Mouse (Mus musculus) CH12.LX (cell line): ENCODE measurements around the gene Lbh. TPM values are rescaled to one million over a fixed set of nuclear protein-coding genes. Genes with fewer than 3 reads are reported as not detected.
A peak's percentile ranks its signal among the peaks of the same experiment; 100 is the strongest.

Experiments
- DNase-seq: peaks from one replicate; pipeline ENCODE4 v3.0.0-alpha.2; 2013; ENCODE audit errors: extremely low read depth
- H3K27ac ChIP-seq: 2 replicates; pipeline ENCODE4 v1.5.1; 2012; ENCODE audit warnings: low read depth, mild to moderate bottlenecking, control low read depth, moderate library complexity; ENCODE audit not compliant: insufficient read depth
- H3K27me3 ChIP-seq: replicated peaks from 2 replicates; pipeline ENCODE3; 2012; ENCODE audit warnings: inconsistent platforms
- H3K36me3 ChIP-seq, 2 experiments: replicated peaks in 1 of 2; 2 replicates each; pipeline versions ENCODE3 to v1.6.1; 2012; ENCODE audit warnings: inconsistent platforms in 1 of 2, low read length in 1 of 2, mild to moderate bottlenecking in 1 of 2, mixed read lengths in 1 of 2, moderate library complexity in 1 of 2; ENCODE audit not compliant: control insufficient read depth in 1 of 2, insufficient read depth in 1 of 2
- H3K4me1 ChIP-seq, 2 experiments: 2 replicates each; pipeline ENCODE4 v1.6.1; 2012; ENCODE audit warnings: inconsistent platforms in 1 of 2, moderate library complexity in 1 of 2; ENCODE audit not compliant: insufficient read depth in 2 of 2, control insufficient read depth in 1 of 2
- H3K4me2 ChIP-seq: 2 replicates; pipeline ENCODE4 v1.6.1; 2012; ENCODE audit warnings: low read depth, mild to moderate bottlenecking, control low read depth; ENCODE audit not compliant: poor library complexity, insufficient read depth, severe bottlenecking
- H3K4me3 ChIP-seq, 3 experiments: fragments of 150-350 bp in 1 of 3; sonication (generic) in 1 of 3; replicated peaks in 1 of 3; 2 replicates each; pipeline versions ENCODE3 to v1.5.1; 2011 to 2012; ENCODE audit warnings: low read depth in 2 of 3, low read length in 2 of 3, mild to moderate bottlenecking in 2 of 3, moderate library complexity in 2 of 3, control low read depth in 1 of 3, improper control_type of control experiment in 1 of 3, inconsistent platforms in 1 of 3, mixed read lengths in 1 of 3; ENCODE audit not compliant: poor library complexity in 1 of 3
- H3K79me2 ChIP-seq: replicated peaks from 2 replicates; pipeline ENCODE4 v1.6.1; 2012; ENCODE audit warnings: mild to moderate bottlenecking, moderate library complexity; ENCODE audit not compliant: control insufficient read depth, poor library complexity, insufficient read depth, severe bottlenecking; ENCODE audit errors: extremely low read depth
- H3K9ac ChIP-seq: 2 replicates; pipeline ENCODE4 v1.6.1; 2012; ENCODE audit warnings: low read depth, mild to moderate bottlenecking, control low read depth, moderate library complexity; ENCODE audit not compliant: insufficient read depth
- H3K9me3 ChIP-seq: replicated peaks from 2 replicates; pipeline ENCODE3; 2012; ENCODE audit warnings: low read length, inconsistent platforms, mixed read lengths
- CHD2 ChIP-seq: IDR thresholded peaks from 2 replicates; pipeline ENCODE4 v1.6.1; 2011; ENCODE audit warnings: low read length, improper control_type of control experiment
- E2F4 ChIP-seq: IDR thresholded peaks from 2 replicates; pipeline ENCODE4 v1.6.1; 2011; ENCODE audit warnings: low read depth, low read length, improper control_type of control experiment; ENCODE audit not compliant: insufficient replicate concordance
- ELF1 ChIP-seq: IDR thresholded peaks from 2 replicates; pipeline ENCODE4 v1.6.1; 2014; ENCODE audit warnings: low read depth, mild to moderate bottlenecking, inconsistent platforms, low read length, improper control_type of control experiment
- EP300 ChIP-seq: IDR thresholded peaks from 2 replicates; pipeline ENCODE4 v1.6.1; 2011; ENCODE audit warnings: low read length, improper control_type of control experiment
- HCFC1 ChIP-seq: IDR thresholded peaks from 2 replicates; pipeline ENCODE4 v1.6.1; 2012; ENCODE audit warnings: low read depth, mild to moderate bottlenecking, inconsistent platforms, low read length, improper control_type of control experiment
- IRF4 ChIP-seq: IDR thresholded peaks from 2 replicates; pipeline ENCODE4 v1.6.1; 2014; ENCODE audit warnings: low read depth, mild to moderate bottlenecking, inconsistent platforms, low read length, improper control_type of control experiment
- JUN ChIP-seq: IDR thresholded peaks from 2 replicates; pipeline ENCODE4 v1.6.1; 2011; ENCODE audit warnings: low read depth, mild to moderate bottlenecking, low read length, improper control_type of control experiment, moderate library complexity; ENCODE audit not compliant: insufficient read depth
- JUND ChIP-seq: conservative IDR thresholded peaks from 2 replicates; pipeline ENCODE4 v1.6.1; 2011; ENCODE audit warnings: low read depth, low read length, improper control_type of control experiment
- KAT2A ChIP-seq: IDR thresholded peaks from 2 replicates; pipeline ENCODE4 v1.6.1; 2012; ENCODE audit warnings: low read length, improper control_type of control experiment, inconsistent platforms; ENCODE audit not compliant: insufficient replicate concordance
- MAFK ChIP-seq: IDR thresholded peaks from 2 replicates; pipeline ENCODE4 v1.6.1; 2011; ENCODE audit warnings: low read length, improper control_type of control experiment; ENCODE audit not compliant: insufficient replicate concordance
- MAZ ChIP-seq: IDR thresholded peaks from 2 replicates; pipeline ENCODE4 v1.6.1; 2012; ENCODE audit warnings: low read depth, mild to moderate bottlenecking, inconsistent platforms, low read length, improper control_type of control experiment, moderate library complexity
- MEF2A ChIP-seq: IDR thresholded peaks from 2 replicates; pipeline ENCODE4 v1.6.1; 2014; ENCODE audit warnings: low read depth, mild to moderate bottlenecking, inconsistent platforms, low read length, improper control_type of control experiment, borderline replicate concordance
- MXI1 ChIP-seq: IDR thresholded peaks from 2 replicates; pipeline ENCODE4 v1.6.1; 2011; ENCODE audit warnings: mild to moderate bottlenecking, low read depth, low read length, improper control_type of control experiment
- MYC ChIP-seq: IDR thresholded peaks from 2 replicates; pipeline ENCODE4 v1.6.1; 2011; ENCODE audit warnings: low read depth, mild to moderate bottlenecking, improper control_type of control experiment, low read length
- NRF1 ChIP-seq: IDR thresholded peaks from 2 replicates; pipeline ENCODE4 v1.6.1; 2014; ENCODE audit warnings: low read depth, mild to moderate bottlenecking, inconsistent platforms, low read length, improper control_type of control experiment, moderate library complexity
- RCOR1 ChIP-seq: conservative IDR thresholded peaks from 2 replicates; pipeline ENCODE4 v1.6.1; 2012; ENCODE audit warnings: low read depth, mild to moderate bottlenecking, inconsistent platforms, low read length, improper control_type of control experiment
- SIN3A ChIP-seq: IDR thresholded peaks from 2 replicates; pipeline ENCODE4 v1.6.1; 2012; ENCODE audit warnings: low read length, improper control_type of control experiment, inconsistent platforms
- SMC3 ChIP-seq: IDR thresholded peaks from 2 replicates; pipeline ENCODE4 v1.6.1; 2011; ENCODE audit warnings: low read depth, low read length, improper control_type of control experiment
- TCF12 ChIP-seq: IDR thresholded peaks from 2 replicates; pipeline ENCODE4 v1.6.1; 2014; ENCODE audit warnings: low read depth, mild to moderate bottlenecking, inconsistent platforms, low read length, improper control_type of control experiment
- UBTF ChIP-seq: IDR thresholded peaks from 2 replicates; pipeline ENCODE4 v1.6.1; 2012; ENCODE audit warnings: low read depth, mild to moderate bottlenecking, inconsistent platforms, low read length, improper control_type of control experiment, moderate library complexity
- USF1 ChIP-seq: IDR thresholded peaks from 2 replicates; pipeline ENCODE4 v1.6.1; 2014; ENCODE audit warnings: low read depth, mild to moderate bottlenecking, inconsistent platforms, low read length, improper control_type of control experiment
- USF2 ChIP-seq: conservative IDR thresholded peaks from 2 replicates; pipeline ENCODE4 v1.6.1; 2011; ENCODE audit warnings: low read depth, low read length, improper control_type of control experiment
- ZKSCAN1 ChIP-seq: IDR thresholded peaks from 2 replicates; pipeline ENCODE4 v1.6.1; 2012; ENCODE audit warnings: low read depth, inconsistent platforms, low read length, improper control_type of control experiment, borderline replicate concordance
- dilution Hi-C: fragments of 300-500 bp; cut with MboI; formaldehyde crosslinking; loops from 2 replicates; pipeline ENCODE4 v1.14.3; 2020; ENCODE audit warnings: low sequenced_read_pairs; ENCODE audit not compliant: extremely low pct_unique_long_range_greater_than_20kb, extremely low pct_ligation_motif_present
- in situ Hi-C: fragments of 300-500 bp; cut with MboI; formaldehyde crosslinking; loops from 3 replicates; pipeline ENCODE4 v1.14.3; 2019; ENCODE audit warnings: low sequenced_read_pairs, low pct_ligation_motif_present, low pct_unique_long_range_greater_than_20kb, mixed read lengths
- polyA plus RNA-seq: library from polyadenylated mRNA; unstranded; fragments of >175 nt; gene quantifications from 2 replicates; pipeline ENCODE4 v1.2.1, GENCODE M21; 2012; ENCODE audit warnings: low read depth; ENCODE audit not compliant: insufficient read length
- total RNA-seq, 2 experiments: library from RNA; depleted of rRNA; stranded (reverse); fragments of 300-350 nt in 1 of 2; fragments of >200 nt in 1 of 2; gene quantifications; 2 replicates each; pipeline ENCODE4 v1.2.3; 2012 to 2014

The Lbh gene
- total and polyA plus RNA-seq, 3 experiments = 14.4 to 30.0 (median 16.7) TPM

DNA sequence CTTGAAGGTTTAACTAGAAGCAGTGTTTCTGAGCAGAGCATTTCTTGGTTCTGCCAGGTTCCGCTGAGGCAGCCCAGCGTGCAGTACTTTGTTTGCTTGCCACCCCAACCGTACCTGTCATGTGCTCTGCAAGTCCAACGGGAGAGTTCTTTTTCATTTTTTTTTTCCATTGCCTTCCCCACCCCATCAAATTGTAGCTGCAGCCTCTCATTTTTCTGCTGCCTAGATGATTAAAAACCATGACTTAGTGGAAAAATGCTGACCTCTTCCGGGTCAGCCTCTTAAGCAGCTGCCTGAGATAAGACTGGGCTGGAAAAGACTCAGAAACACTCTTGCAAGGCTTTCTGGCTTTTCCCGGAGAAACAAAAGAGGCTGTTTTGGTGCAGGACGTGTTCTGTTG is 17.8 kb downstream of the Lbh start (continued):
- TF ChIP-seq ZKSCAN1 (no peak), RCOR1 (no peak), MAZ (no peak), USF1 (no peak), E2F4 (no peak), JUND (peak; percentile 30; the same call in 1 of the 2 replicates), NRF1 (no peak), IRF4 (no peak), UBTF (no peak), ELF1 (peak; percentile 79), SIN3A (peak; percentile 47; the same call in 1 of the 2 replicates), CHD2 (no peak), MXI1 (no peak), JUN (0 out of 2 replicates have a peak, but pooled peaks have one; percentile 20), SMC3 (no peak), HCFC1 (peak; percentile 45; the same call in 1 of the 2 replicates)

DNA sequence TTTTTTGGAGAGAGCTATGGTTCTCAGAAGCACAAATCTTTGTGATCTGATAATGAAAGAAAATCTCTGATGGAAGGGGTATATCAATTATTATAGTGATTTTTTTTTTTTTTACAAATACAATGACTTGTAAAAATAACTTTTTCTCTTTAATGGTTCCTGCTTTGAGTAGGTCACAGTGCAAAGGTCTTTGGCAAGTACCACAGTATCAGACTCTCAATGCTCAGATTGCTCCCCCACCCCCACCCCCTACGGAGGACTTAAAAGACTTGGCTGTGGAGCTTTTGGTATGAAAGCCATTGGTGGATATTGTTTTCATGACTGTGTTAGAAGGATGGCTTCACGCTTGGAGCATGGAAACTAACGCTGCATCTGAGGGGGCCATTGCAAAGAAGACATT is 18.2 kb downstream of the Lbh start:
- Histone ChIP-seq H3K9ac (no peak overlapping the region), H3K4me3 (no peak overlapping the region), H3K27me3 (no peaks in the 10 kb centered on the region), H3K36me3 (peaks cover 3 to 40% of the 10 kb centered on the region in 2 experiments), H3K4me2 (no peak overlapping the region), H3K4me1 (peaks cover 22 to 63% of the 10 kb centered on the region in 2 experiments), H3K27ac (no peak overlapping the region), H3K9me3 (peaks cover 20% of the 10 kb centered on the region), H3K79me2 (no peaks in the 10 kb centered on the region)
- in situ Hi-C loops = no loop called here
- DNase-seq = no peak
- dilution Hi-C loops = no loop called here
- TF ChIP-seq MYC (no peak), MEF2A (no peak), KAT2A (no peak), MAZ (no peak), JUN (no peak), USF2 (no peak), EP300 (no peak), TCF12 (no peak), MAFK (no peak)
